Mouse (Mus musculus) ES-E14 (cell line): ENCODE measurements around the gene Nsmce1. TPM values are rescaled to one million over a fixed set of nuclear protein-coding genes. Genes with fewer than 3 reads are reported as not detected.

Experiments used
- DNase-seq: peaks from one replicate; pipeline ENCODE4 v3.0.0-alpha.2; 2013; ENCODE audit warnings: low read depth, low spot score
- H3K27ac ChIP-seq: 2 replicates; pipeline ENCODE4 v1.5.1; 2012; ENCODE audit warnings: low read depth, mild to moderate bottlenecking, low read length, moderate library complexity, mixed read lengths; ENCODE audit not compliant: poor library complexity, insufficient read depth, severe bottlenecking
- H3K36me3 ChIP-seq: 2 replicates; pipeline ENCODE4 v1.6.1; 2012; ENCODE audit warnings: mild to moderate bottlenecking, low read length, moderate library complexity, mixed read lengths; ENCODE audit not compliant: control insufficient read depth, poor library complexity, insufficient read depth, severe bottlenecking
- H3K4me1 ChIP-seq, 2 experiments: fragments of 150-350 bp in 1 of 2; sonication (generic) in 1 of 2; 2 replicates each; pipeline ENCODE4 v1.6.1; 2012; ENCODE audit warnings: low read length in 2 of 2, mild to moderate bottlenecking in 1 of 2, mixed read lengths in 1 of 2; ENCODE audit not compliant: control insufficient read depth in 2 of 2, insufficient read depth in 2 of 2, poor library complexity in 1 of 2
- H3K4me3 ChIP-seq, 2 experiments: fragments of 150-350 bp in 1 of 2; sonication (generic) in 1 of 2; 2 replicates each; pipeline ENCODE4 v1.5.1; 2012; ENCODE audit warnings: low read length in 2 of 2, low read depth in 1 of 2, mild to moderate bottlenecking in 1 of 2, mixed read lengths in 1 of 2; ENCODE audit not compliant: insufficient read depth in 1 of 2, poor library complexity in 1 of 2, severe bottlenecking in 1 of 2
- H3K9ac ChIP-seq: 2 replicates; pipeline ENCODE4 v1.6.1; 2012; ENCODE audit warnings: low read depth, mild to moderate bottlenecking, low read length, mixed read lengths; ENCODE audit not compliant: poor library complexity, insufficient read depth, severe bottlenecking
- H3K9me3 ChIP-seq: fragments of 150-350 bp; sonication (generic); 2 replicates; pipeline ENCODE4 v1.6.1; 2012; ENCODE audit warnings: low read depth, mild to moderate bottlenecking, low read length; ENCODE audit not compliant: control insufficient read depth, insufficient read depth
- CHD2 ChIP-seq: IDR thresholded peaks from 2 replicates; pipeline ENCODE4 v1.6.1; 2014; ENCODE audit warnings: mild to moderate bottlenecking, low read depth, low read length, inconsistent platforms
- HCFC1 ChIP-seq: IDR thresholded peaks from 2 replicates; pipeline ENCODE4 v1.6.1; 2012; ENCODE audit warnings: low read length, inconsistent platforms, borderline replicate concordance; ENCODE audit not compliant: insufficient read depth
- MAFK ChIP-seq: IDR thresholded peaks from 2 replicates; pipeline ENCODE4 v1.6.1; 2014; ENCODE audit warnings: mild to moderate bottlenecking, low read depth, low read length, inconsistent platforms; ENCODE audit not compliant: insufficient read depth
- ZC3H11A ChIP-seq: IDR thresholded peaks from 2 replicates; pipeline ENCODE4 v1.6.1; 2012; ENCODE audit warnings: low read depth, mild to moderate bottlenecking, inconsistent platforms, low read length, borderline replicate concordance
- ZNF384 ChIP-seq: IDR thresholded peaks from 2 replicates; pipeline ENCODE4 v1.6.1; 2012; ENCODE audit warnings: low read depth, low read length, inconsistent platforms
- in situ Hi-C, 2 experiments: fragments of 600-800 bp; cut with MboI; formaldehyde crosslinking; loops; one replicate each; pipeline ENCODE4 v1.15.1; 2025; ENCODE audit warnings: low sequenced_read_pairs in 2 of 2, inconsistent platforms in 1 of 2; ENCODE audit not compliant: unreplicated experiment in 2 of 2
- total RNA-seq: library from RNA; depleted of rRNA; stranded (reverse); fragments of 300-350 nt; gene quantifications from 2 replicates; pipeline ENCODE4 v1.2.3, GENCODE M21; 2012

Nsmce1 gene
- total RNA-seq, 1 experiment: 62.5 TPM

GRCm38 (mm10) chr7:125515081-125515853 lies 23.9 kb upstream of the Nsmce1 start:
- Histone ChIP-seq H3K4me1 (no peaks in the 10 kb centered on the region), H3K9ac (no peak overlapping the region), H3K36me3 (no peaks in the 10 kb centered on the region), H3K9me3 (no peaks in the 10 kb centered on the region), H3K27ac (no peak overlapping the region), H3K4me3 (no peak overlapping the region)
- no peak for DNase-seq
- in situ Hi-C loops: no loop called here
- TF ChIP-seq HCFC1 (no peak), ZNF384 (no peak), ZC3H11A (no peak), MAFK (no peak), CHD2 (no peak)

GRCm38 (mm10) chr7:125511852-125512251 lies 20.5 kb upstream of the Nsmce1 start:
- H3K27ac ChIP-seq: no peak overlapping the region
- in situ Hi-C loops: no loop called here
- TF ChIP-seq HCFC1: no peak
- DNase-seq: no peak
- no peaks in the 10 kb centered on the region for H3K4me1 ChIP-seq
- H3K4me3 ChIP-seq: no peak overlapping the region
- H3K9me3 ChIP-seq: no peaks in the 10 kb centered on the region
- no peak overlapping the region for H3K9ac ChIP-seq
- H3K36me3 ChIP-seq: no peaks in the 10 kb centered on the region

GRCm38 (mm10) chr7:125511432-125511831 lies 20.0 kb upstream of the Nsmce1 start:
- no peak for DNase-seq
- H3K9ac ChIP-seq: no peak overlapping the region
- in situ Hi-C loops: no loop called here
- no peaks in the 10 kb centered on the region for H3K4me1 ChIP-seq
- no peak for TF ChIP-seq ZC3H11A
- TF ChIP-seq HCFC1: no peak
- TF ChIP-seq CHD2: no peak
- TF ChIP-seq ZNF384: no peak
- TF ChIP-seq MAFK: no peak
- H3K36me3 ChIP-seq: no peaks in the 10 kb centered on the region
- no peak overlapping the region for H3K4me3 ChIP-seq
- no peak overlapping the region for H3K27ac ChIP-seq
- no peaks in the 10 kb centered on the region for H3K9me3 ChIP-seq

DNA sequence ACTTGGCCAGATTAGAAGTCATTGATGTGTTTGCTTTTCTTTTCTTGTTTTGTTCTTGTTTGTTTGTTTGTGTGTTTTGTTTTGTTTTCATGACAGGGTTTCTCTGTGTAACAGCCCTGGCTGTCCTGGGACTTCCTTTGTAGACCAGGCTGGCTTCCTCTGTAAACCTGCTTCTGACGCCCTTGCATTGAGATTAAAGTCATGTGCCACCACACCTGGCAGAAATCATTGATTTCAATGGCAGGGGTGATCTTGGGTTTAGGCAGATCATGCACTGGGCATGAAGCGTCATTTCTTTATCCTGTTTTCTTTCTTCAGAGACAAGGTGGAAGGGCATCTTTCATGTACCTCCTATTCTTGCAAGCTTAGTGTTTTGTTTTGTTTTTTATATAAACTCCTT lies 15.9 kb upstream of the Nsmce1 start:
- H3K4me1 ChIP-seq: no peaks in the 10 kb centered on the region
- in situ Hi-C loops: no loop called here
- H3K4me3 ChIP-seq: no peak overlapping the region
- no peak for DNase-seq
- H3K27ac ChIP-seq: no peak overlapping the region
- H3K9me3 ChIP-seq: no peaks in the 10 kb centered on the region
- H3K9ac ChIP-seq: no peak overlapping the region
- no peaks in the 10 kb centered on the region for H3K36me3 ChIP-seq
- TF ChIP-seq MAFK (no peak), CHD2 (no peak), HCFC1 (no peak), ZNF384 (no peak), ZC3H11A (no peak)

DNA sequence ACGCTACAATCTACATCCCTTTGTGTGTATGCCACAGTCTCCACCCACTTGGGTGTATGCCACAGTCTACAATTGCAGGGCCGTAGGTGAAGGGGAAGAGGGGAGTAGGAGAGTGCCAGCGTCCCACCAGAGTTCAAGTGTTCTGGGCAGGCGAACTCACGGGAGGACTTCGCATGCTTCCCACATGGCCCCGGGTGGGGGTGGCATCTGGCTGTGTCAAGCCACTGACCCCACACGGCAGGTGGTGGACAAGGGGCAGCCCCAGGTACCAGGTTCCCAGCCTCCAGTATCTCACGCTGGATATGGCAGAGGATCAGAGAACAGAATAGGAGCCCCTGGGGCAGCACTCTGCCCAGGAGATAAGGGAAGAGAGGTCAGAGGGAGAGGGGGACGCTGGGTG lies 14.2 kb upstream of the Nsmce1 start:
- no peaks in the 10 kb centered on the region for H3K36me3 ChIP-seq
- no peak overlapping the region for H3K27ac ChIP-seq
- no peak for DNase-seq
- TF ChIP-seq CHD2: no peak
- no peak for TF ChIP-seq ZNF384
- no peak for TF ChIP-seq ZC3H11A
- in situ Hi-C loops: no loop called here
- no peak overlapping the region for H3K9ac ChIP-seq
- H3K4me3 ChIP-seq: no peak overlapping the region
- no peaks in the 10 kb centered on the region for H3K4me1 ChIP-seq
- no peaks in the 10 kb centered on the region for H3K9me3 ChIP-seq
